Mouse (Mus musculus) MEL (cell line): ENCODE measurements at regions not wholly inside any gene's neighbourhood (a gene's known extent, or its start where the extent isn't known, plus 50 kb on each side); places are given as distances from the start of the nearest gene placed in this dataset.

Experiments used
- CTCF ChIP-seq, 3 experiments: IDR thresholded peaks in 2 of 3; conservative IDR thresholded peaks in 1 of 3; 2 replicates each; pipeline ENCODE4 v1.5.1; 2011 to 2012; ENCODE audit warnings: low read length in 3 of 3, low read depth in 2 of 3, mild to moderate bottlenecking in 2 of 3, improper control_type of control experiment in 1 of 3, inconsistent platforms in 1 of 3, mixed read lengths in 1 of 3, moderate library complexity in 1 of 3; ENCODE audit not compliant: control insufficient read depth in 1 of 3, insufficient read depth in 1 of 3, poor library complexity in 1 of 3, severe bottlenecking in 1 of 3
- E2F4 ChIP-seq: IDR thresholded peaks from 2 replicates; pipeline ENCODE4 v1.6.1; 2011; ENCODE audit warnings: low read depth, low read length, improper control_type of control experiment, borderline replicate concordance
- GABPA ChIP-seq: IDR thresholded peaks from 2 replicates; pipeline ENCODE4 v1.6.1; 2012; ENCODE audit warnings: low read depth, mild to moderate bottlenecking, inconsistent platforms, low read length, improper control_type of control experiment, moderate library complexity
- GATA1 ChIP-seq: IDR thresholded peaks from 2 replicates; pipeline ENCODE4 v1.6.1; 2011; ENCODE audit warnings: low read depth, low read length, improper control_type of control experiment
- JUND ChIP-seq: IDR thresholded peaks from 2 replicates; pipeline ENCODE4 v1.6.1; 2011; ENCODE audit warnings: low read depth, mild to moderate bottlenecking, improper control_type of control experiment, low read length
- MAFK ChIP-seq: IDR thresholded peaks from 2 replicates; pipeline ENCODE4 v1.6.1; 2011; ENCODE audit warnings: low read depth, mild to moderate bottlenecking, low read length, improper control_type of control experiment, borderline replicate concordance
- POLR2A ChIP-seq, 2 experiments: IDR thresholded peaks; 2 replicates each; pipeline ENCODE4 v1.6.1; 2011 to 2012; ENCODE audit warnings: low read length in 2 of 2, mild to moderate bottlenecking in 2 of 2, control low read depth in 1 of 2, improper control_type of control experiment in 1 of 2, low read depth in 1 of 2, moderate library complexity in 1 of 2; ENCODE audit not compliant: control insufficient read depth in 1 of 2, insufficient read depth in 1 of 2, poor library complexity in 1 of 2

- TF ChIP-seq JUND, result no peak
- no peak for TF ChIP-seq GABPA
- TF ChIP-seq CTCF (IDR thresholded peaks at IDR 0.05 in 2 of 3, conservative IDR thresholded peaks at IDR 0.05 in 1 of 3; ENCODE audit: control insufficient read depth in 1 of 3, insufficient read depth in 1 of 3, low read depth in 2 of 3, low read length in 3 of 3, poor library complexity in 1 of 3, severe bottlenecking in 1 of 3), result no peak
- TF ChIP-seq E2F4, result no peak
- TF ChIP-seq GATA1, result no peak
- no peak for TF ChIP-seq MAFK
- TF ChIP-seq POLR2A (IDR thresholded peaks at IDR 0.05; ENCODE audit: control insufficient read depth in 1 of 2, insufficient read depth in 1 of 2, low read depth in 1 of 2, low read length in 2 of 2, poor library complexity in 1 of 2), result no peak
These were observed 98.4 kb upstream of the Gls start for GRCm38 (mm10) chr1:52331442-52331841.
